Mouse (Mus musculus) embryonic facial prominence, embryonic 12.5 days (tissue): Measurements from ENCODE around the gene Mgat3. TPM values are rescaled to one million over a fixed set of nuclear protein-coding genes. Genes with fewer than 3 reads are reported as not detected.

Source experiments
- polyA plus RNA-seq: library from polyadenylated mRNA; unstranded; fragments of >200 nt; fragmentation: Nextera tagmentation; extraction: Ambion mirVana; gene quantifications from 2 replicates; pipeline ENCODE4 v1.2.1, GENCODE M21; 2016

The Mgat3 gene
- polyA plus RNA-seq, 1 experiment from 2014 or later: 10.5 TPM

Other genes with a start within 250 kb of the Mgat3 start
- gene Cbx7, start 202.6 kb upstream of the Mgat3 start, polyA plus RNA-seq: 1.9 and 3.2 TPM in 2 replicates
- gene Pdgfb, start 158.7 kb upstream of the Mgat3 start, polyA plus RNA-seq: 3.2 and 3.4 TPM in 2 replicates
- gene Syngr1, start 82.4 kb upstream of the Mgat3 start, polyA plus RNA-seq: 6.4 and 8.1 TPM in 2 replicates
- 944 and 1,004 TPM in 2 replicates for gene Rpl3, start 81.9 kb upstream of the Mgat3 start, polyA plus RNA-seq
- 47.5 and 48.5 TPM in 2 replicates for gene Tab1, start 40.6 kb upstream of the Mgat3 start, polyA plus RNA-seq
- 39.7 and 42.1 TPM in 2 replicates for gene Mief1, start 60.3 kb downstream of the Mgat3 start, polyA plus RNA-seq
- 1.6 TPM in 1 of 2 replicates, not detected in the other for gene AC140267.1, start 62.1 kb downstream of the Mgat3 start, polyA plus RNA-seq
- 104 and 117 TPM in 2 replicates for gene Atf4, start 81.5 kb downstream of the Mgat3 start, polyA plus RNA-seq
- 65.3 and 65.9 TPM in 2 replicates for gene Rps19bp1, start 90.6 kb downstream of the Mgat3 start, polyA plus RNA-seq
- gene Cacna1i, start 113.5 kb downstream of the Mgat3 start, polyA plus RNA-seq: 0.01 and 0.03 TPM in 2 replicates